Mouse (Mus musculus): ENCODE data around the gene 9430038I01Rik.
"Not testable (repeated sequence)": the region's sequence is repeated elsewhere in the genome, so short reads cannot be mapped to it uniquely, and the experiment has no call there.

9430038I01Rik gene

DNA sequence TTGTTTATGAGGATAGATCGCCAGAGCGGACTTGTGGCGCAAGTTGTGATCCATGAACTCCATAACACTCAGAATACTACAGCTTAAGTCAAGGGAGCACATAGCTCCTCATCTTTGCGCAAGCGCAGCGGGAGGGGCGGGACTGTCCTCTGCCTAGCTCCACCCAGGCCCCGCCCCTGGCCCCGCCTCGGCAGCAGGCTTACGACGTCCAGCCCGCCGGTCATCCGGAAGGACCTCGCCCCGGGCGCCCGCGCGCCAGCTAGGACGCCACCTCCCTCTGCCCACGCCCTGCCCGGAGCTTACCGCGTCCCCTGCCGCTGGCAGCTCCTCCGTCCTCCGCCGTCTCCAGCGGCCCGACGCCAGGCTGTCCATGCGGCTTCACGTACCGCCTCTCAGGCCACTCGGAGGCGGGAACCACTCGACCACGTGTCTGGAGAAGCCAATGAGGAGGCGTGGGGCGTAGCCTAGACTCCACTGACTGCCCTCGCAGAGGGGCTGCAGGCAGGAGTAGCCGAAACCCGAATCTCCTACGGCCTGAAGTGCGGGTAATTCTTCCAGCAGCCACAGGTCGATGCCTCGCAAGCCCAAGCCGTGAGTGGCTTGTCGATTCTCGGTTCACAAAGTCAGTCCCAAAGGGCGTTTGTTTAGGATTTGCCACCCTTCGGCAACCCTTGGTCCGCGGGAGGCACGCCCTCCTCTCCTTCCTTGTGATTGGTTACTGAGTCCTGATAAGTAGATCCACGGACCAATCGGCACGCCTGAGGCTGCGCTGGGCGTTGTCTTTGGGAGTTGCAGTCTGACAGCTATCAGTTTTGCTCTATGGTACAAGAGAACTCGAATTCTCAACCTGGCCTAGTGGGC is at the start of gene 9430038I01Rik:
TSS of gene 9430038I01Rik (minus strand) at position 426 of the 861 bp plus-strand sequence.
- peak; percentile 90 to 95 for DNase-seq (ENCODE audit: low spot score in 2 of 2)

DNA sequence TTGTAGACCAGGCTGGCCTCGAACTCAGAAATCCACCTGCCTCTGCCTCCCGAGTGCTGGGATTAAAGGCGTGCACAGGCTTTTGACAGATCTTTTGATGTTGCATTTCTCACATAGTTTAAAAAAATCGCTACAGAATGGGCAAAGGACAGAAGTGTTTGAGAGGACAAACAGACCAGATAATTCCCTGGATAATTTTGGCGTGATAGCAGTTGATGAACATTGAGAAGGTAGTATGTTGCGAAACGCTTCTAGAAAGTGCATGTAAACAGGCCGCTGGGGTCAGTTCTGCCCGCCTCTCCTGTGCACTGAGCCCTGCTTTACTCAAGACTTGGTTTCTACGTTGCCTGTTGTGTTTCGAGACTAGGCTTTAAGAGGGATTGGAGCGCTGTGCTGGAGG is 34.8 kb upstream of the 9430038I01Rik start:
- DNase-seq (ENCODE audit: low spot score in 2 of 2): no peak

DNA sequence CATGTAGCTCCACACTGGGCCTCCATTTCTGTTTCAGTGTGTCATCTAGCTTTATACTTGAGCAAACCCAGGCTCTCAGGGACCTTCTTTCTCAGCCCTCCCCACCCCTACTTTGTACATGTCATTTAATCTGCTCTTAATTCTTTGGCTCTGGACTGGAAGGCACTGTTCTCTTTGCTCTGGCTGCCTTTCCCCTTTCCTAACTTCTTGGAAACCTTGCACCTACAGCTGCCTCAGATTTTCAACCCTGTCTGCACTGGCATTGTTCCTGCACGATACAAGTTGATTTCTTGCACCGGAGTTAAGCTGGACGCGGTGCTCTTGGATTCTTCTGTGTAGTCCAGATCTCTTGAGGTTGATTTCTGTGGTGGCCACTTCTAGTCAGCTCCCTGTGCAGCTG is 32.4 kb upstream of the 9430038I01Rik start:
- no peak for DNase-seq (ENCODE audit: low spot score in 2 of 2)

DNA sequence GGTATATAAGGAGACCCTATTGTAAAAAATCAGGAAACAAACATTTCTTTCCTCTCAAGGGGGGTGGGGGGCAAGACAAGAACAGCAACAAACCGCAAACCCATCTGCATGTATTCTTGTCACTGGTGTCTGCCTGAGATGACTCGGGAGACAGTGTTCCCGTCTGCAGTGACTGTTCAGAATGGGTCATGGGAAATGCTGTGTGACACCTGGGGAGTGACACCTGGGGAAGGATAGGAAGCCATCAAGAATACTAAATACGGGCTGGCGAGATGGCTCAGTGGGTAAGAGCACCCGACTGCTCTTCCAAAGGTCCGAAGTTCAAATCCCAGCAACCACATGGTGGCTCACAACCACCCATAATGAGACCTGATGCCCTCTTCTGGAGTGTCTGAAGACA is 28.4 kb upstream of the 9430038I01Rik start:
- not testable (repeated sequence) for DNase-seq (ENCODE audit: low spot score in 2 of 2)

DNA sequence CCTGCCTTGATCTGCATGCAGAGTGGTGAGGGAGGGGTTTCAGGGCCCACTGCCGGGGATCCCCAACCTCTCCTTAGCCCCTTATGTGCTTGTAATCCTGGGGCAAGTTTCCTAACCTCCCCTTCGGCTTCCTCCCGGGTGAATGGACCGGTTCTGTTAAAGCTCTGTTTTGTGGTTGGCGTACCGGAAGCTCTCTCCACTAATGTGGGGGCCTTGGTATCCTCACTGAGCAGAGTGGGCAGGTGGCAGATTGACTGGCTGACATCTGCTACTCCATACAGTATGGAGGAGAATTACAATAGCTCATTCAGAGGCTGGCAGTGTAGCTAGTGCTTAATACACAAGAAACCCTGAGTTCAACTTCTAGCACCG is 27.6 kb upstream of the 9430038I01Rik start:
- DNase-seq (ENCODE audit: low spot score in 2 of 2): peak in 1 of 2 experiments; percentile 39

DNA sequence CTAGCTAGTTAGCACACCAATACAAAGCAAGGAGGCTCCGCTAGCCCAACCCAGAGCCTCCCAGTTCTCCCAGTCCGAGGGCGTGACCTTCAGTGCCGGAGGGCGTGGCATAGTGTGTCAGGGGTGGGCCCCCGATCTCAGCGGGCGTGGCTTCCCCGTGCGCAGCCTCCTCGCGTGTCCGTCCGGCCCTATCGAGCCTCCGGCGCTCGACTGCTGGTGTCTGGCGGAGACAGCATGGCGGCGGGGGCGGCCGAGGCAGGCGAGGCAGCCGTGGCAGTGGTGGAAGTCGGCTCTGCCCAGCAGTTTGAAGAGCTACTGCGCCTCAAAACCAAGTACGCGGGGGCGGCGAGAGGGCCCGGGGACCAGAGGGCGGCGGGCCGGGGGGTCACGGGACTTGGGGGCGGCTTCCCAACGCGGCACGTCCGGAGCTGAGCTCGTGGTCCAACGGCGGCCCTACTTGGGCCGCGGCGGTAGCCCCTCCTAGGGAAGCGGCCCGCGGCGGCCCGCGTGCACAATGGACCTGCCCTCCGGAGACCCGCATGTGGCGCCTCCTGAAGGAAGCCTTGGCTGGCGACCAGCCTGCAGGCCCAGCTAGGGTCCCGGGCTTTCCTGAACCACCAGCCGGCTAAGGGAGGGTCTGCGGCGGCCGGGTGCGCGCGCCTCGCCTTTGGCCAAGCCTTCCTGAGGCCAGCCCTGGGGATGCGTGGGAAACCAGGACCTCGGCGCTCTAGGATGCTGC is 27.0 kb upstream of the 9430038I01Rik start, which contains the start of gene Glrx3:
TSS of gene Glrx3 (plus strand) at position 175 of the 739 bp plus-strand sequence.
- peak; percentile 87 to 96 for DNase-seq (ENCODE audit: low spot score in 2 of 2)

DNA sequence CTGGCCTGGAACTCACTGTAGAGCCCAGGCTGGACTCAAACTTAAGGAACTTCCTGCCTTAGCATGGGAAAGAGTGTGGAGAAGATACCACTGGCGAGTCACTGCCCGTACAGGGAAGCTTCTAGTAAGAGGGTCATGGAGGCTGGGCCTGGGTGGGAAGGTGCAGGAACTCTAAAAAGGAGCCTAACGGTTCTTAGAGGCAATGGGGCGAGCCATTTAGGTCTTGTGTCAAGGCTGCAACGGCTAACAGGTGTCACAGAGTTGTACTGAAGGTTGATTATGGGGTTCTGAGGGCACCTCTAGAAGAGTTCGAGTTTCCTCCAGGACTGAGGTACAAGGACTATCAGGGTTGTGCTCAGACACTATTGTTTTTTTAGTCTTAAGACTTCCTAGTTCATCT is 26.3 kb upstream of the 9430038I01Rik start:
- DNase-seq (ENCODE audit: low spot score in 2 of 2): no peak

DNA sequence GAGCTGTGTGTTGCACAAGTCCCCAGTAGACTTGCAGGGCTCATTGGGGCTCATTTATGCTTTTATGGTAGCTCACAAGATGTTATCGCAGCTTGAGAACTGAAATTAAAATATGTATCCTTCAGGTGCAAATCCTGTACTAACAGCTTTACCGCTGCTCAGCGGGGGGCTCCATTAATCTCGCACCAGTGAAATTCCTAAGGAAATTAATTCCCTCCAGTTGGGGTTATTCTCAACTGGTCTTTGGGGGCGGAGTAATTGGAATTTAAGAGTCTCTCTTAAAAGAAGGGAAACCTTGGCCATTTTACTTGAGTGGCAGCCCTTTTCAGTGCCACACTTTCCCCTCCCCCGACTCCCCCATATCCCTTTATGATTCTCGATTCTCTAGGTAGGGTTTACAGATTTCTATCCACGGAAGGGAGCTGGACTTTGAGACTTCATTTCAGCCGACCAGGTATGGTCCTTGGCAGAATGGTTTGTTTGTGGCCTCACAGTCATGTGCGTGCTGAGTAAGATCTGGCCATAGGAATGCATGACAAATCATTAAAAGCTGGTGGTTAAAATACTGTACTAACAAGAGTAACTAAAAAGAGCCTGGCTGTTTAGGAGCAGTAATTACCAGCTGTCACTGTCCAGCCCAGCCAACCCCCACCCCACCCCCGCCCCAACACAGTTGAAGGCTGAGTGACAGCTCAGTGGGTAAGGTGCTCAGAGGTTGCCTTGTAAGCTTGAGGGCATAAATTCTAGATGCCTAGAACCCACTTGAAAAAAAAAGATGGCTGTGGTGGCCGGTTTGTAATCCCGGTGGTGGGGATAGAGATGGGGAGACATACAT is 21.4 kb upstream of the 9430038I01Rik start:
- no peak for DNase-seq (ENCODE audit: low spot score in 2 of 2)

DNA sequence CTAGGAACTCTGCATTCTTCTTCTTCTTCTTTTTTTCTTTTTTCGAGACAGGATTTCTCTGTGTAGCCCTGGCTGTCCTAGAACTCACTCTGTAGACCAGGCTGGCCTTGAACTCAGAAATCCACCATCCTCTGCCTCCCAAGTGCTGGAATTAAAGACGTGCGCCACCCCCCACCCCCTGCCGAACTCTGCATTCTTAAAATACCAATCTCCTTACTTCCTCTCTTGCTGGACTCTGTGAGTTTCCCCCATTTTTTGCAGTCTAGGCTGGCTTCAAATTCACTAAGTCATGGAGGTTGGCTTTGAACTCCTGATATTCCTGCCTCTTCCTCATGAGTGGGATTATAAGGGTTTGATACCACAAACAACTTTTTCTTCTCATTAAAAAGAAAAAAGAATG is 16.1 kb upstream of the 9430038I01Rik start:
- no peak for DNase-seq (ENCODE audit: low spot score in 2 of 2)

DNA sequence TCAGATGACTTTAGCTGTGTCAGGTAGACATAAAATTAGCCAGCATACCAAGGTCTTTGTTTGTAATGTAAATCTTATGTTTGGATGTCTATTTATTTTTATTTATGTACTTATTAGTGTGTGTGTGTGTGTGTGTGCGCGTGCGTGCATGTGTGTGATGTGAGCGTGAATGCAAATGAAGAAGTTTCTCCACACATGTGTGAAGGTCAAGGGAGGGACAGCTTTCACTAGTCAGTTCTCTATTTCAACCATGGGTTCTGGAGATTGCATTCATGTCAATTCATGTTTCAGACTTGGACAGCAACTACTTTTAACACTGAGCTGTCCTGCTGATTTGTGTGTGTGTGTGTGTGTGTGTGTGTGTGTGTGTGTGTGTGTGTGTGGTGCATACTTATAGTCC is 10.7 kb upstream of the 9430038I01Rik start:
- no peak for DNase-seq (ENCODE audit: low spot score in 2 of 2)

DNA sequence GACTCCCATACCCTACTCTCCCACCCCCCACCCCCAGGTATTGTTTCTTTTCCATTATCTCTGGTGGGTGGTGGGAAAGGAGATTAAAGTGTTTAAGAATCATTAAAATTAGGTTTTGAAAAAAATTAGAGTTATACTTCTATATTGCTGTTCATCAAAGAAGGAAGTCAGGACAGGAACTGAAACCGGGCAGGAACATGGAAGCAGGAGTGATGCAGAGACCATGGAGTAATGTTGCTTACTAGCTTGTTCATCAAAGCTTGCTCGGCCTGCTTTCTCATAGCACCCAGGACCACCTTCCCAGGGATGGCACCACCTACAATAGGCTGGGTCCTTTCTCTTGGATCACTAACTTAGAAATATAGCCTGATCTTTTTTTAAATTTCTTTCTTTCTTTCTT is 10.0 kb upstream of the 9430038I01Rik start:
- DNase-seq (ENCODE audit: low spot score in 2 of 2): no peak

DNA sequence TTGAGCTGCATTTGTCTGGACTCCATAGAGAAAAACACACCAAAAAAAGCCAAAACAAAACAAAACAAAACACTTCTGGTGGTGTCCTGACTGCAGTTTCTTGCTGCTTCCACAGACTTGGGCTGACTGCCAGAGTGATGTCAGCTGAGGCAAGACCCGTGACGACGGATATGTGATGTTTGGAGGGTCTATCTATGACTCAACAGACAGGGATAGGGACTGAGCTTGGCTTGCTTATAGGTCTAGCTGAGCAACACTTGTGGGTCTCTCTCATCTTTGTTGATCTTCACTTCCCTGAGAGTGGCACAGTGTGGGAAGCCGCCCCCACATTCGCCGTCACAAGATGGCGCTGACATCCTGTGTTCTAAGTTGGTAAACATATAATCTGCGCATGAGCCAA is 4.1 kb upstream of the 9430038I01Rik start:
- DNase-seq (ENCODE audit: low spot score in 2 of 2): no peak

DNA sequence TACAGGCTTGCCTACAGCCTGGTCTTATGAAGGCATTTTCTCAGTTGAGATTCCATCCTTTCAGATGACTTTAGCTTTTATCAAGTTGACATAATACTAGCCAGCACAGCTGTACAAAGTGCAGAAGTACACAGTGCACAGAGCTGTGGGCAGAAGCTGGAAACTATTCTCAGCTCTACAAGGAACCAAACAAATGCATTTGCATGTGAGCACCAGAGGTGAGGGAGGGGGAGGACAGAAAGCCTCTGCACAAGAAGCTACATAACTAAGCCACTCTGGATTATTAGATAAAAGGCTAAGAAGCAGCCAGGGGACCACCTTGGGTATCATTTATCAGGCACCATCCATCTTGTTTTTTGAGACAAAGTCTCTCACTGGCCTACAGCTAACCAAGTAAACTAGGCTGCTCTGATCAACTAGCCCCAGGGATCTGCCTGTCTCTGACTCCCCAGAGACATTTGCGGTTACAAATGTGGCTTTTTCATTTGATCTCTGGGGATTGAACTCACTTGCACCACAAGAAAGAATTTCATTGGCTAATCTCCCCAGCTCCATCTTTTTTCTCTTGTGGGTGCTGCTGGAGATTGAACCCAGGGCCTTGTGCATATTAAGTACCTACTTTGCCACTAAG is 3.0 kb downstream of the 9430038I01Rik start:
- no peak for DNase-seq (ENCODE audit: low spot score in 2 of 2)

DNA sequence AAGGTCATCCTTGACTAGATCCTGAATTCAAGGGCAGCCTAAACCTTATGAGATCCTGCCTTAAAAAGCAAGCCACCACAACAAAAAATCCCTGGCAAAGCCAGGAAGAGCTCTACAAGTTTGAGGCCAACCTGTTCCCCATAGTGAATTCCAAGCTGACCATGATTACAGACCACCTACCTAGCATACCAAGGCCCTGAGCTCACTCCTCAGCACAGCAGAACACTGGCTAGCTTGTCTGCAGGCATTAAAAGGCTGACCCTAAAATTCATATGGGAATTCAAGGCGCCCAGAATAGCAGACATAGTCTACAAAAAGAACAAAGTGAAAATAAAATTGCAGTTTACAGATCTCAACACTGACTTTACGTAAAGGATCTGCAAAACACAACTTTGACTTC is 6.4 kb downstream of the 9430038I01Rik start:
- DNase-seq (ENCODE audit: low spot score in 2 of 2): no peak

DNA sequence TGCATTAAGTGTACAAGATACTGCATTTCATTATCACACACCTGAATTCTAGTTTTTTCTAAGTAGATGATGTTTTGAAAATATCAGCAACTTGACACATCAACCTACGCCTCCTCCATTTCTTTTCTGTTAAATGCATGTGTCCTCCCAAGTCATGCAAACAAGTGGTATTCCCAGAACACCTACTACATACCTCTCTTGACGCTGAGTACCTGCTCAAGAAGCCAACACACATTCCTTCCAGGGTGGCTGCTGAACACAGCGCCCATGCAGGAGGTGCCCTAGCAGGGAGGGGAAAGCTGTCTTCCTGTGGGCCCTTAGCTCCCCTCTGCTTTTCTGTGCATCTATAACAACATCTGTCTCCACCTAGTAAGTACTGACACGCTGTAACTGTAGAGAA is 11.6 kb downstream of the 9430038I01Rik start:
- no peak for DNase-seq (ENCODE audit: low spot score in 2 of 2)

DNA sequence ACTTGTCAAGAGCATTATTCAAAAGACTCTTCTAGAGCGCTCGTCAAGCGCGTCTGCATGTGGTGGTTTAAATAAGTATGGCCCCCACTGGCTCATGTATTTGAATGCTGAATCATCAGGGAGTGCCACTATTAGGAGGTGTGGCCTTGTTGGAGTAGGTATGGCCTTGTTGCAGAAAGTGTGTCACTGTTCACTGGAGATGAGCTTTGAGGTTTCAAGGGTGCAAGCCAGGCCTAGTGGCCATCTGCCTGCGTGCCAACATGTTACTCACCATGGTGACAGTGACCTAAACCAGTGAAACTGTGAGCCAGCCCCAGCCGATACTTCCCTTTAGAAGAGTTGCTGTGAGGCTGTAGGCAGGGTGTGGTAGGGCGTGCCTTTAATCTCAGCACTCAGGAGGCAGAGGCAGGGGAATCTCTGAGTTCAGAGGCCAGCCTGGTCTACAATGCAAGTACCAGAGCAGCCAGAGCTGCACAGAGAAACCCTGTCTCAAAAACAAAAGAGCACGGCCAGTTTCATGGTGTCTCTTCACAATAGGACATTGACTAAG is 13.1 kb downstream of the 9430038I01Rik start:
- no peak for DNase-seq (ENCODE audit: low spot score in 2 of 2)

DNA sequence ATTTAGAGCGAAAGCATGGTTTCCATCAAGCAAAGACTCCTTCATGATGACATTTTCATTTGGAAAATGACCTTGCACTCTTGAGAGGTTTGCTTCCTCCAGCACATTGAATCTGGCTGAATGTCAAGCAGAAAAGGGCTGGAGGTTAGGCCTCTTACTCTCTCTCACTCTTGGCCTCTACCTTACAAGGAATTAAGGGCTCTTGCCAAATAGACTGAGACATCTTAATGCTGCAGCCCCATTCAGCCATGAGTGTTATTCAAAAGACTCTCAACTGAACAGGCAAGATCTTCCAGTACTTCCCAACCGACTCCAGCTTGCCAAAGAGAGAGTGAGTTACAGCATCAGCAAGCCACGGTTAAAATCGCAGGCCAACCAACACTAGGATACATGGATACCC is 15.1 kb downstream of the 9430038I01Rik start:
- no peak for DNase-seq (ENCODE audit: low spot score in 2 of 2)

DNA sequence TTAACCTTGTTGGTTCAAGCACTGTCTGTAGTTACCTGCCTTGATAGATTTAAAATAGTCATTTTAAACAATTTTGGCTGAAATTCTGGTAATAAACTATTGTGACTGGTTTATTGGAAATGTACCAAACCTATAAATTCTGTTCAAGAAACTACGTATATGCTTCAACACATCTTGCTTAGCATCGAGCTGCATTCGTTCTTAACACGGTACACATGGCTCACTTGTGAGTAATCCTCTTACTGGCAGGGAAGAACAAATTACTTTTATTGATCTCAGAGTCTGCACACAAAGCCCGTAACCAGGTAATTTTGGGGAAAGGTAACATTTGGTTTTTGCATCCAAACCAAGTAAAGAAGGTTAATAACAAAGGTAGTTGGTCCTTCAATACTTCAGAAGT is 22.7 kb downstream of the 9430038I01Rik start:
- no peak for DNase-seq (ENCODE audit: low spot score in 2 of 2)

DNA sequence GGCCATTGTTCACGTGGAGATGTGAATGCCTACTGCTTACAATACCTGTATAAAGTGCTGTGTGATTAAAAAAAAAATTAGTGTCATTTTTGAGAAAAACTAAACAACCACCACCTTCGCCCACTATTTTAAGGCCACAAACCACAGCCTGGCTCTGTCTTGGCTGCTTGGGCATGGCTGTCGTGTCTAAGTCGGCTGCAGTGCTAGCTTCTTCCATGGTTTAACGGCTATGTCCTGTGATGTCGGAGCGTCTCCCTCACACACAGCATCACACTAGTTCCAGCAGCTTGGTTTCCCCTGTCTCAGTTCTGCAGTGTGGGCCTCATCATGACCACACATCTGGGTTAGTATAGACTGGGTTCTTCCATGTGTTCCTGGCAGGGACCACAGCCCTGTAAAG is 35.6 kb downstream of the 9430038I01Rik start:
- DNase-seq (ENCODE audit: low spot score in 2 of 2): no peak

DNA sequence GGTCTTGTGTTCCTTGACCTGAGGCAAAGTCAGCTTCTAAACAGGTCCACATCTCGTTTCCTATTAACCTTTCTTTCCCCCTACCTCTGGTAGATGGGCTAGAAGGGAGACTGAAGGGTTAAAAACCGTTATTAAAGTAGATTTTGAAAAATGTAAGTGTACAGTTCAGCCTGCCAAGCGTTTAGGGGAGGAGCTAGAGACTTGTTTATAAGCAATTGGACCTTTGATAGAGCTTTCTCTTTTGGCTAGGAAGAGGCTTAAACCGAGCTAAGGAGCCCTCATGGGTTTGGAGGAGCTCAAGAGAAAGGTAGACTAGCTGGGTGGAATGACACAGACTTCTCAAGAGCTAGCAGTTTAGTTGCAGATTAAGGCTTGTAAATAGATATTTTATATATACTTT is 38.8 kb downstream of the 9430038I01Rik start:
- no peak for DNase-seq (ENCODE audit: low spot score in 2 of 2)

DNA sequence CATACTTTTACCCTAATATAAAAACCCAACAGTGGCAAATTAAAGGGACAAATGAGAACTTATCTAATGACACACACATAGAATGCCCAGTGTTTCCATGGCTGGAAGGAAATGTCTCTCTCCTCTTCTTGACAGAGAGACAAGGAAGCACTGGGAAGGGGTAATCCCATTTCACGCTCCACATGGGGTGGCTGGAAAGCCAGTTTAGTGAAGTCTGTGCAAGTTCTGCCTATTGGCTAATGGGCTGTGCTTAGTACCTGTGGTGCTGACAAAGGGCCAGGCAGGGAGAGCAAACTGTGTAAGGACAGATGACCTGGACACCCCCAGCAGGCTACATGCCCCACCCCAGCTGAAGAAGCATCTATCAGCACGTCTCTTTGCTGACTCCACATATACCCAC is 40.4 kb downstream of the 9430038I01Rik start:
- no peak for DNase-seq (ENCODE audit: low spot score in 2 of 2)

Data from left cerebral cortex, adult 9 months (tissue).